Mouse (Mus musculus): ENCODE measurements around the gene Cyth1. TPM values are rescaled to one million over a fixed set of nuclear protein-coding genes. Genes with fewer than 3 reads are reported as not detected.
A peak's percentile ranks its signal among the peaks of the same experiment; 100 is the strongest.

Cyth1 gene
- total and polyA plus RNA-seq, 3 experiments: 30.7 to 56.0 (median 54.1) TPM

- H3K27ac ChIP-seq: peak overlapping the region; percentile 96
- no peak for TF ChIP-seq EP300 (IDR thresholded peaks at IDR 0.05; ENCODE audit: insufficient read depth, low read depth, low read length)
- TF ChIP-seq POLR2A (IDR thresholded peaks at IDR 0.05; ENCODE audit: insufficient read depth, low read depth, low read length): no peak
- no peak for TF ChIP-seq CTCF (IDR thresholded peaks at IDR 0.05)
- no peaks in the 10 kb centered on the region for H3K79me2 ChIP-seq (replicated peaks; ENCODE audit: control insufficient read depth, insufficient read depth, low read length)
- H3K9ac ChIP-seq (ENCODE audit: low read depth, low read length): peak overlapping the region; percentile 68
- no peaks in the 10 kb centered on the region for H3K36me3 ChIP-seq (ENCODE audit: control insufficient read depth, insufficient read depth, low read length)
- peaks cover 8% of the 10 kb centered on the region for H3K4me1 ChIP-seq (ENCODE audit: control insufficient read depth, insufficient read depth, low read length)
- no peaks in the 10 kb centered on the region for H3K27me3 ChIP-seq (ENCODE audit: control insufficient read depth, insufficient read depth, low read length)
- peak overlapping the region; percentile 97 for H3K4me3 ChIP-seq
- intact Hi-C loops (cut with DNase I): no loop called here
- whole genome bisulfite sequencing: under 1% methylated on average over 22 of the region's 22 CpGs
- DNase-seq: no peak
These were observed 41.2 kb upstream of the Cyth1 start for GRCm38 (mm10) chr11:118289562-118289961.

GRCm38 (mm10) chr11:118289037-118289511 lies 40.7 kb upstream of the Cyth1 start:
- peak overlapping the region; percentile 96 for H3K27ac ChIP-seq
- WGBS: 2% methylated on average over 16 of the region's 16 CpGs
- no peaks in the 10 kb centered on the region for H3K27me3 ChIP-seq (ENCODE audit: control insufficient read depth, insufficient read depth, low read length)
- peak overlapping the region; percentile 68 for H3K9ac ChIP-seq (ENCODE audit: low read depth, low read length)
- intact Hi-C loops (cut with DNase I): no loop called here
- TF ChIP-seq POLR2A (IDR thresholded peaks at IDR 0.05; ENCODE audit: insufficient read depth, low read depth, low read length): no peak
- no peak for TF ChIP-seq EP300 (IDR thresholded peaks at IDR 0.05; ENCODE audit: insufficient read depth, low read depth, low read length)
- TF ChIP-seq CTCF (IDR thresholded peaks at IDR 0.05): no peak
- H3K4me3 ChIP-seq: peak overlapping the region; percentile 97
- no peaks in the 10 kb centered on the region for H3K79me2 ChIP-seq (replicated peaks; ENCODE audit: control insufficient read depth, insufficient read depth, low read length)
- H3K36me3 ChIP-seq (ENCODE audit: control insufficient read depth, insufficient read depth, low read length): no peaks in the 10 kb centered on the region
- H3K4me1 ChIP-seq (ENCODE audit: control insufficient read depth, insufficient read depth, low read length): peaks cover 8% of the 10 kb centered on the region
- no peak for DNase-seq

- H3K9ac ChIP-seq (ENCODE audit: low read depth, low read length): no peak overlapping the region
- WGBS: 94% methylated on average over 9 of the region's 9 CpGs
- no peaks in the 10 kb centered on the region for H3K79me2 ChIP-seq (replicated peaks; ENCODE audit: control insufficient read depth, insufficient read depth, low read length)
- DNase-seq: no peak
- no peaks in the 10 kb centered on the region for H3K27me3 ChIP-seq (ENCODE audit: control insufficient read depth, insufficient read depth, low read length)
- H3K4me3 ChIP-seq: no peak overlapping the region
- H3K27ac ChIP-seq: no peak overlapping the region
- no peaks in the 10 kb centered on the region for H3K36me3 ChIP-seq (ENCODE audit: control insufficient read depth, insufficient read depth, low read length)
- intact Hi-C loops (cut with DNase I): no loop called here
- TF ChIP-seq POLR2A (IDR thresholded peaks at IDR 0.05; ENCODE audit: insufficient read depth, low read depth, low read length) (no peak), CTCF (IDR thresholded peaks at IDR 0.05) (no peak), EP300 (IDR thresholded peaks at IDR 0.05; ENCODE audit: insufficient read depth, low read depth, low read length) (no peak)
- peaks cover 8% of the 10 kb centered on the region for H3K4me1 ChIP-seq (ENCODE audit: control insufficient read depth, insufficient read depth, low read length)
These were observed 39.2 kb upstream of the Cyth1 start for GRCm38 (mm10) chr11:118287573-118287972.

- Histone ChIP-seq H3K4me1 (ENCODE audit: control insufficient read depth, insufficient read depth, low read length) (peaks cover 8% of the 10 kb centered on the region), H3K27me3 (ENCODE audit: control insufficient read depth, insufficient read depth, low read length) (no peaks in the 10 kb centered on the region), H3K27ac (no peak overlapping the region), H3K36me3 (ENCODE audit: control insufficient read depth, insufficient read depth, low read length) (no peaks in the 10 kb centered on the region), H3K4me3 (no peak overlapping the region), H3K9ac (ENCODE audit: low read depth, low read length) (no peak overlapping the region), H3K79me2 (replicated peaks; ENCODE audit: control insufficient read depth, insufficient read depth, low read length) (no peaks in the 10 kb centered on the region)
- WGBS: 90% methylated on average over 9 of the region's 9 CpGs
- TF ChIP-seq POLR2A (IDR thresholded peaks at IDR 0.05; ENCODE audit: insufficient read depth, low read depth, low read length) (no peak), CTCF (IDR thresholded peaks at IDR 0.05) (no peak), EP300 (IDR thresholded peaks at IDR 0.05; ENCODE audit: insufficient read depth, low read depth, low read length) (no peak)
- intact Hi-C loops (cut with DNase I): no loop called here
- DNase-seq: no peak
These were observed 38.0 kb upstream of the Cyth1 start for GRCm38 (mm10) chr11:118286434-118286833.

GRCm38 (mm10) chr11:118285791-118286190 lies 37.4 kb upstream of the Cyth1 start:
- Histone ChIP-seq H3K4me3 (no peak overlapping the region), H3K36me3 (ENCODE audit: control insufficient read depth, insufficient read depth, low read length) (no peaks in the 10 kb centered on the region), H3K27me3 (ENCODE audit: control insufficient read depth, insufficient read depth, low read length) (no peaks in the 10 kb centered on the region), H3K9ac (ENCODE audit: low read depth, low read length) (no peak overlapping the region), H3K79me2 (replicated peaks; ENCODE audit: control insufficient read depth, insufficient read depth, low read length) (no peaks in the 10 kb centered on the region), H3K4me1 (ENCODE audit: control insufficient read depth, insufficient read depth, low read length) (peaks cover 8% of the 10 kb centered on the region), H3K27ac (no peak overlapping the region)
- TF ChIP-seq EP300 (IDR thresholded peaks at IDR 0.05; ENCODE audit: insufficient read depth, low read depth, low read length): no peak
- TF ChIP-seq CTCF (IDR thresholded peaks at IDR 0.05): no peak
- TF ChIP-seq POLR2A (IDR thresholded peaks at IDR 0.05; ENCODE audit: insufficient read depth, low read depth, low read length): no peak
- DNase-seq: no peak
- intact Hi-C loops (cut with DNase I): no loop called here
- 85% methylated on average over 13 of the region's 13 CpGs for WGBS

GRCm38 (mm10) chr11:118280218-118280617 lies 31.8 kb upstream of the Cyth1 start:
- H3K9ac ChIP-seq (ENCODE audit: low read depth, low read length): no peak overlapping the region
- TF ChIP-seq EP300 (IDR thresholded peaks at IDR 0.05; ENCODE audit: insufficient read depth, low read depth, low read length) (no peak), POLR2A (IDR thresholded peaks at IDR 0.05; ENCODE audit: insufficient read depth, low read depth, low read length) (no peak), CTCF (IDR thresholded peaks at IDR 0.05) (no peak)

More at GRCm38 (mm10) chr11:118280218-118280617, 31.8 kb upstream of the Cyth1 start:
- intact Hi-C loops (cut with DNase I): no loop called here
- no peak overlapping the region for H3K4me3 ChIP-seq
- no peaks in the 10 kb centered on the region for H3K27me3 ChIP-seq (ENCODE audit: control insufficient read depth, insufficient read depth, low read length)
- H3K36me3 ChIP-seq (ENCODE audit: control insufficient read depth, insufficient read depth, low read length): no peaks in the 10 kb centered on the region
- no peaks in the 10 kb centered on the region for H3K4me1 ChIP-seq (ENCODE audit: control insufficient read depth, insufficient read depth, low read length)
- no peaks in the 10 kb centered on the region for H3K79me2 ChIP-seq (replicated peaks; ENCODE audit: control insufficient read depth, insufficient read depth, low read length)
- DNase-seq: no peak
- WGBS: 94% methylated on average over 3 of the region's 3 CpGs
- H3K27ac ChIP-seq: no peak overlapping the region
